Mouse (Mus musculus): ENCODE data around the gene Cdkl1. TPM values are rescaled to one million over a fixed set of nuclear protein-coding genes. Genes with fewer than 3 reads are reported as not detected.

Cdkl1 gene
- polyA plus RNA-seq (2015; fragmentation: Nextera tagmentation; extraction: Ambion mirVana) = 1.7 TPM in 2 replicates

DNA sequence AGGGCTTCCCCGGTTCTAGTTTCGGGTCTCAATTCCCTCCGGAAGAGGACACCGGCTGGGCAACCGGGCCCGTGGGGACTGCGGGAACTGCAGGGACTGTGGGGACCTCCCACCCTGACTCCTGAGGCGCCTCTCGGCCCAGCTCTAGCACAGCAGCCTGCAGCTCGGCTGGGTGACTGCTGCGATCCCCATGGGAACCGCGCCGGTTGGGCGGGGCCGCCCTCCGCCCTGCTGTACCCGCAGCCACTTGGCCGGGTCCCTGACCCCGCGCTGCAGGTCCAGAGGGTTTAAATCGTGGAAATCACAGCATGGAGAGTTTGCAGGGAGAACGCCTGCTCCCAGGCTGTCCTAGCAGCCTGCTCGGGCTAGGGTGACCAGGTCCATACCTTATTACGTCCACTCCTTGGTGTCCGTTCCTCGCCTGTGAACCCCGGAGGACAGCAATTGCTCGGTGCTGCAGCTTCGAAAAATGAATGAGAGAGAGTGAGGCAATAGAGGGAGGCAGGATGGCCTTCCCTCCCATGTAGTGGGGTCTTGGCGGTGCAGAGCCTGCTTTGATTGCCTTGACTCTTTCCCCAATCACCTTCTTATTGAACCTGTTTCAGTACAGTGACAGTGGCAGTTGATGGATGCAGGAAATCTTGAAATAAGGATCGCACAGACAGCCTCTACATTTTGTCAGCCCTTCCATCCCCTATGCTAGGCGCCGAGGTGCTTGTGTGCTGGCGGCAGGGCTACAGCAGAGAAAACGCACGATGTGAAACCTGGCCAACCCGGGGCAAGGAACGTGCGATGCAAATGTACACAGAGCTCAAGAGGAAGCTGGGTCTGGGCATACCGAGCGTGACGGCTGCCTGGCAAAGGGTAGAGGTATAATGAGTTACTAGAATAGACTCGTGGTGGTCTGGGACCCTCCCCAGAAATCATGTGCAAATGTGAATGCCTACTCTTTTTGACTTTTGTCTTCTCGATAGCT is at the start of gene Cdkl1:
Gene Cdkl1, minus strand, starts transcription at position 738 of the 976 bp plus-strand sequence.
- H3K4me1 ChIP-seq (ENCODE audit: control insufficient read depth, low read depth, low read length) = peaks cover 35% of the 10 kb centered on the region
- H3K27ac ChIP-seq (ENCODE audit: low read length) = peak within 1 kb of the TSS; percentile 41
- H3K9me3 ChIP-seq (replicated peaks; ENCODE audit: control insufficient read depth, low read length) = no peaks in the 10 kb centered on the region
- 2% methylated on average over 45 of the region's 45 CpGs for WGBS (ENCODE audit: insufficient replicate concordance)
- peak within 1 kb of the TSS; percentile 71 for H3K4me3 ChIP-seq (ENCODE audit: low read depth, low read length)
- H3K27me3 ChIP-seq (ENCODE audit: control insufficient read depth, insufficient read depth, low read depth, low read length) = peaks cover 28% of the 10 kb centered on the region
- no peaks in the 10 kb centered on the region for H3K36me3 ChIP-seq (ENCODE audit: control insufficient read depth, insufficient read depth)
- H3K4me2 ChIP-seq (ENCODE audit: low read depth, low read length) = peak within 1 kb of the TSS; percentile 100
- ATAC-seq (ENCODE audit: low read depth) = peak; percentile 97
- peak within 1 kb of the TSS; percentile 83 for H3K9ac ChIP-seq (ENCODE audit: low read depth, low read length)

DNA sequence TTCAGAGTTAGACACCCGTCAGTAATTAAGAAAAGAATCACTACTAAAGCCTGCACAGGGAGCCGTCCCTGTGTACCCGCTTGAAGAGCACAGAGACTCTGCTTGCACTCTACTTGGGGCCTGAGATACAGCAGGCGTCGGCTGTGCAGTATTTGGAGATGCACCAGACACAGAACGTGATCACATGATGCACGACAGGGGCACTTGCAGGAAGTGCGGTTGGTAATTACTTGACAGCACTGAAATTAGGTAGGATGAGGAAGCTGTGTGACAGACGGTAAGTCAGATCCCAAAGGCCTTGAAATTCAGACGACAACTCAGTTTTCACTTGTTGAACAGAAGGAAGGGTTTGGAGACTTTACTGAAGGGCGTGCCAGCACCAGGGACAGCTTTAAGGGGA is 47.3 kb upstream of the Cdkl1 start:
- Histone ChIP-seq H3K4me1 (ENCODE audit: control insufficient read depth, low read depth, low read length) (0 out of 2 replicates have a peak, but pooled peaks cover 2% of the 10 kb centered on the region), H3K27me3 (ENCODE audit: control insufficient read depth, insufficient read depth, low read depth, low read length) (no peaks in the 10 kb centered on the region), H3K36me3 (ENCODE audit: control insufficient read depth, insufficient read depth) (peaks cover 36% of the 10 kb centered on the region), H3K4me3 (ENCODE audit: low read depth, low read length) (no peak overlapping the region), H3K9ac (ENCODE audit: low read depth, low read length) (no peak overlapping the region), H3K9me3 (replicated peaks; ENCODE audit: control insufficient read depth, low read length) (no peaks in the 10 kb centered on the region), H3K27ac (ENCODE audit: low read length) (no peak overlapping the region), H3K4me2 (ENCODE audit: low read depth, low read length) (no peak overlapping the region)
- WGBS (ENCODE audit: insufficient replicate concordance) = 50% methylated on average over 11 of the region's 11 CpGs
- ATAC-seq (ENCODE audit: low read depth) = no peak

DNA sequence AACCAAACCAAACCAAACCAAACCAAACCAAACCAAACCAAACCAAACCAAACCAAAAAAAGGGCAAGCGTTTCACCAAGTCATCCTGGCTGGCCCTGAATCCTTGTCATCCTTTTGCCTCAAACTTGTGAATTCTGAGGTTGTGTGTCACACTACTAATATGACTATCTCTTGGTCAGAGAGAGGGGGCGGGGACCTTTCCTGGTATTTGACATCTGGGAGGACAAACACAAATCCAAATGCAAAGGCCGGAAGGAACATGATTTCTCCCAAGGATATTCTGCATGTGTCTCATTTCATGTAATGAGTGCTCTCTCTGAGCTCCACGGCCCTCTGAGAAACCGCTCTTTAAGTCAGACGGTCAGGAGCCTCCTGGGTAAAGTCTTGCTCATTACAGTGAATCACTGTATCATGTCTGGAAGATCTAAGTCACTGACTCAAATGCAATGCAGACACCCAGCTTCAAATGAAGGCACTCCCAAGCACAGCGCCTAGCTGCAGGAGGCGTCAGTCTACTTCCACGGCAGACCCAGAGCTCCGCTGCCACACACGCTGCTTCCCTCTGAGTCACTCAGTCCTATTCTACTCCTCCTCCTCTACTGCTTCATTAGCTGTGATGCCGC is 43.0 kb upstream of the Cdkl1 start:
- no peak overlapping the region for H3K4me3 ChIP-seq (ENCODE audit: low read depth, low read length)
- no peaks in the 10 kb centered on the region for H3K9me3 ChIP-seq (replicated peaks; ENCODE audit: control insufficient read depth, low read length)
- H3K9ac ChIP-seq (ENCODE audit: low read depth, low read length) = no peak overlapping the region
- no peaks in the 10 kb centered on the region for H3K27me3 ChIP-seq (ENCODE audit: control insufficient read depth, insufficient read depth, low read depth, low read length)
- WGBS (ENCODE audit: insufficient replicate concordance) = 89% methylated on average over 12 of the region's 12 CpGs
- 0 out of 2 replicates have a peak, but pooled peaks cover 2% of the 10 kb centered on the region for H3K4me1 ChIP-seq (ENCODE audit: control insufficient read depth, low read depth, low read length)
- no peak overlapping the region for H3K27ac ChIP-seq (ENCODE audit: low read length)
- no peak for ATAC-seq (ENCODE audit: low read depth)
- H3K4me2 ChIP-seq (ENCODE audit: low read depth, low read length) = no peak overlapping the region
- peaks cover 43% of the 10 kb centered on the region for H3K36me3 ChIP-seq (ENCODE audit: control insufficient read depth, insufficient read depth)

DNA sequence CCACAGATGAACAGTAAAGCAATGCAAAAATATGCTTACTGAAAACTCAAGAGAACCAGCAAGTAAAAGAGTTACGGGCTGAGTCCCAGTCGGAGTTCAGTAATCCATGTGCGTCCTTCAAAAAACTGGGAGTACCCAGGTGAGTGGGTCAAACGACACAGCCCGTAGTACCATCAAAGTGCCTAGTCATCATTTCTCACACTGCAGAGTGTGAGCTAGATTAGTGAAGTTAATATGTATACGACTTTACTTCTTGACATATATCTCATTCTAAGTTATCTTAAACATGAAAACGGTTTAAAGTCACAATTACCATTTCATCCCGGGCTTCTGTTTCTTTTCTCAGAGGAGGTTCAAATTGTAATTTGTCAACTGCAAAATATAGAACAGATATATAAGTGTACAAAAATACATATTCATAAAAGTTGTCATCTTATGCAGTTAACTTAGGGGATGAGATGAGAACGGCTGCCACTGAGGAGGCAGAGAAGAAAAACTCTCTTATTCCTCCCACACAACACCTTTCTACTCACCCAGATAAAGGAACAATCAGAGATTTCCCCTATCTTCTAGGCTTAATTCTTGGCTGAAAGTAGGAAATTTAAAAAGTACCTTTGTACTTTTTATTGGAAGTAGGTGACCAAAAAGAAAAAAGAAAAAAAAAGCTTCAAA is 40.3 kb upstream of the Cdkl1 start:
- H3K4me3 ChIP-seq (ENCODE audit: low read depth, low read length) = no peak overlapping the region
- no peak overlapping the region for H3K27ac ChIP-seq (ENCODE audit: low read length)
- H3K9ac ChIP-seq (ENCODE audit: low read depth, low read length) = no peak overlapping the region
- H3K4me2 ChIP-seq (ENCODE audit: low read depth, low read length) = no peak overlapping the region
- no peaks in the 10 kb centered on the region for H3K4me1 ChIP-seq (ENCODE audit: control insufficient read depth, low read depth, low read length)
- H3K27me3 ChIP-seq (ENCODE audit: control insufficient read depth, insufficient read depth, low read depth, low read length) = no peaks in the 10 kb centered on the region
- H3K9me3 ChIP-seq (replicated peaks; ENCODE audit: control insufficient read depth, low read length) = no peaks in the 10 kb centered on the region
- 90% methylated on average over 9 of the region's 9 CpGs for WGBS (ENCODE audit: insufficient replicate concordance)
- no peak for ATAC-seq (ENCODE audit: low read depth)
- peaks cover 57% of the 10 kb centered on the region for H3K36me3 ChIP-seq (ENCODE audit: control insufficient read depth, insufficient read depth)

DNA sequence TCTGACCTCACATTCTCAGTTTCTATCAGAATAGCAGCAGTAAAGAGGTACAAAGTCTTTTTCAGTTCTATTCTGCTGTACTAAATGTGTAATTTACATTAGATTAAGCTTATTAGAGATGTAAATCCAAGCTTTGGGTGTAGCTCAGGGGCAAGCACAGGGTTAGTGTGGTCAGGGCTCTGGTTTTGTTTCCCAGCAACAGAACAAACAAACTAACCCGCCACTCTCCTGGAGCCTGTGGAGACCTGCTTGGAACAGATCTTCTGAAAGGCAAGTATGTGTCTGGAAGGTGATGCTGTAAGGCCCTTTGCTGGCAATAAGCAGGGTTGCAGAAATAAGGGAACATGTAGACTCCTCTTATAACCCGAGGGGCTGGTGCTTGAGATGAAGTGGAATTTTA is 37.1 kb upstream of the Cdkl1 start:
- WGBS (ENCODE audit: insufficient replicate concordance) = 64% methylated on average over 2 of the region's 2 CpGs
- H3K27me3 ChIP-seq (ENCODE audit: control insufficient read depth, insufficient read depth, low read depth, low read length) = no peaks in the 10 kb centered on the region
- H3K9ac ChIP-seq (ENCODE audit: low read depth, low read length) = no peak overlapping the region
- no peak overlapping the region for H3K4me2 ChIP-seq (ENCODE audit: low read depth, low read length)
- no peaks in the 10 kb centered on the region for H3K9me3 ChIP-seq (replicated peaks; ENCODE audit: control insufficient read depth, low read length)
- no peak overlapping the region for H3K4me3 ChIP-seq (ENCODE audit: low read depth, low read length)
- ATAC-seq (ENCODE audit: low read depth) = no peak
- peaks cover 61% of the 10 kb centered on the region for H3K36me3 ChIP-seq (ENCODE audit: control insufficient read depth, insufficient read depth)
- no peak overlapping the region for H3K27ac ChIP-seq (ENCODE audit: low read length)
- H3K4me1 ChIP-seq (ENCODE audit: control insufficient read depth, low read depth, low read length) = no peaks in the 10 kb centered on the region

DNA sequence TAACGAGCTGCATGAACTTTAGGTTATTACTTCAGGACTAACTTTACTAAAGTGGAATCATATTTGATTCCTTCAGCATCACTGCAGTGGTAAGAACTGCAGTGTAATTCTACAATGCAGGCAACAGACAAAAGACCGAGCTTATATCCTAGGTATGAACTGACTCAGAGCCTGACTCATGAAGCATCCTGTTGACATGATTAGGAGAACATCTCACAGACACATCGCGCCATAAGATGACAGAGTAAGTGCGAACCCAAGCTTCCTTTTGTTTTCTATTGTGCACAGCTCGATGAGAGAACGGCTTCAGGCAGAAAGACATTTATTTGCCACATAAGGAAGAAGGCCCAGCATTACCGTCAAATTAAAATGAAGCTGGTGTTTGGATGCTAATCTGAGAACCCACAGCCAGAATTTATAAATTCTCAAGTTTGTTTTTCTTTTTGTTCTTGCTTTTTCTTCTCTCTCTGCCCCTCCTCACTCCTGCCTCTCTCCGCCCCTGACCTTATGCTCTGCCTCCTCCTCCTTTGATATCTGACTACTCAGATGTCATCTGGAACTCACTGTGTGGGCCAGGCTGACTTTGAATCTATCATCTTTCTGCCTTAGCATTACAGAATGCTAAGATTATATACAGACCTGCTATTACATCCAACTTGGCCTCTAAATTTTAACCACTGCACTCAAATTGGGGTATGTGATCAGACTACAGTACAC is 34.0 kb upstream of the Cdkl1 start:
- ATAC-seq (ENCODE audit: low read depth) = no peak
- Histone ChIP-seq H3K9ac (ENCODE audit: low read depth, low read length) (no peak overlapping the region), H3K4me2 (ENCODE audit: low read depth, low read length) (no peak overlapping the region), H3K9me3 (replicated peaks; ENCODE audit: control insufficient read depth, low read length) (no peaks in the 10 kb centered on the region), H3K36me3 (ENCODE audit: control insufficient read depth, insufficient read depth) (peaks cover 70% of the 10 kb centered on the region), H3K27me3 (ENCODE audit: control insufficient read depth, insufficient read depth, low read depth, low read length) (no peaks in the 10 kb centered on the region), H3K4me1 (ENCODE audit: control insufficient read depth, low read depth, low read length) (no peaks in the 10 kb centered on the region), H3K4me3 (ENCODE audit: low read depth, low read length) (no peak overlapping the region), H3K27ac (ENCODE audit: low read length) (no peak overlapping the region; the same call in 1 of the 2 replicates)
- 84% methylated on average over 9 of the region's 9 CpGs for WGBS (ENCODE audit: insufficient replicate concordance)

DNA sequence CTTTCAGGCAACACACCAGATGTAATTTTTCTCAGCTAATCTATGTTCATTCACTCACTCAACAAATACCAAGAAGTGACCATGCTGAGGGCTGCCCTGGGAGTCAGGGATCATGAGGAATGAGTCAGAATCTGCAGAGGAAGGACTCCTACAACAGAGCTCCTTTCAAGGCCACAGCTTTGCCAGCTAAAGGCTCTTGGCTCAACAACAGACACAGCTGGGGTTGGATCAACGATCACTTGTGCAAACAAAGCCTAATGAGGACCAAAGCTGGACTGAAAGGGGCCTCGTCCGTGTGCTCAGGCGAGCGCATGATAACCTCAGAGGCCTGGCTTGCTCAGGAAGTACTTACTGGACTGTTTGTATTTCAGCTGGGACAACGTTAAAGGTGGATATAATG is 23.2 kb upstream of the Cdkl1 start:
- H3K36me3 ChIP-seq (ENCODE audit: control insufficient read depth, insufficient read depth) = peaks cover 67% of the 10 kb centered on the region
- no peak overlapping the region for H3K27ac ChIP-seq (ENCODE audit: low read length)
- no peak overlapping the region for H3K9ac ChIP-seq (ENCODE audit: low read depth, low read length)
- H3K4me2 ChIP-seq (ENCODE audit: low read depth, low read length) = no peak overlapping the region
- peak; percentile 39; the same call in 1 of the 2 replicates for ATAC-seq (ENCODE audit: low read depth)
- H3K4me1 ChIP-seq (ENCODE audit: control insufficient read depth, low read depth, low read length) = no peaks in the 10 kb centered on the region; the same call in 1 of the 2 replicates
- no peak overlapping the region for H3K4me3 ChIP-seq (ENCODE audit: low read depth, low read length)
- 66% methylated on average over 6 of the region's 6 CpGs for WGBS (ENCODE audit: insufficient replicate concordance)
- H3K27me3 ChIP-seq (ENCODE audit: control insufficient read depth, insufficient read depth, low read depth, low read length) = no peaks in the 10 kb centered on the region
- H3K9me3 ChIP-seq (replicated peaks; ENCODE audit: control insufficient read depth, low read length) = no peaks in the 10 kb centered on the region

DNA sequence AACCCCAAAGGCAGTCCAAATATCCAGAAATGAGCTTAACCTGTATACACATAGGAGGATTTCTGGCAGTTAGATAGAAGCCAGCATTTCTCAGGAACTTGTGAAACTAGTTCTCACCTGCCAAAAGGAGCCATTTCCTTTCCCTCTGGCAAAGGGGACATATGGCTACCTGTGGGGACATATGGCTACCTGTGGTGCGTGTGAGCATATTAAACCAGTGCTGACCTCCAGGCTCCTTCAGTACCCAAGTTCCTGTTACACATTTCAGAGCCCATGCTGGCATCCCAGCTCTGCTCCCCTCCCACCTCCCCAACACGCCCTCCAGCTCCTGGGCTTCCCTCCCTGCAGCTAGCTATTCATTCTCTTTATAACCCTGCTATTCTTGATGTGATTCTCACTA is 22.5 kb upstream of the Cdkl1 start:
- Histone ChIP-seq H3K4me2 (ENCODE audit: low read depth, low read length) (no peak overlapping the region), H3K27me3 (ENCODE audit: control insufficient read depth, insufficient read depth, low read depth, low read length) (no peaks in the 10 kb centered on the region), H3K4me3 (ENCODE audit: low read depth, low read length) (no peak overlapping the region), H3K9me3 (replicated peaks; ENCODE audit: control insufficient read depth, low read length) (no peaks in the 10 kb centered on the region), H3K27ac (ENCODE audit: low read length) (no peak overlapping the region), H3K4me1 (ENCODE audit: control insufficient read depth, low read depth, low read length) (no peaks in the 10 kb centered on the region; the same call in 1 of the 2 replicates), H3K36me3 (ENCODE audit: control insufficient read depth, insufficient read depth) (peaks cover 65% of the 10 kb centered on the region), H3K9ac (ENCODE audit: low read depth, low read length) (no peak overlapping the region)
- ATAC-seq (ENCODE audit: low read depth) = no peak
- 70% methylated on average over 2 of the region's 2 CpGs for WGBS (ENCODE audit: insufficient replicate concordance)

Data from liver, embryonic 16.5 days (tissue).